Mouse (Mus musculus): ENCODE data around the gene Tlcd2. TPM values are rescaled to one million over a fixed set of nuclear protein-coding genes. Genes with fewer than 3 reads are reported as not detected.
A peak's percentile ranks its signal among the peaks of the same experiment; 100 is the strongest.

Gene Tlcd2
- polyA plus RNA-seq, 1 experiment from 2014 or later, result 2.5 TPM

DNA sequence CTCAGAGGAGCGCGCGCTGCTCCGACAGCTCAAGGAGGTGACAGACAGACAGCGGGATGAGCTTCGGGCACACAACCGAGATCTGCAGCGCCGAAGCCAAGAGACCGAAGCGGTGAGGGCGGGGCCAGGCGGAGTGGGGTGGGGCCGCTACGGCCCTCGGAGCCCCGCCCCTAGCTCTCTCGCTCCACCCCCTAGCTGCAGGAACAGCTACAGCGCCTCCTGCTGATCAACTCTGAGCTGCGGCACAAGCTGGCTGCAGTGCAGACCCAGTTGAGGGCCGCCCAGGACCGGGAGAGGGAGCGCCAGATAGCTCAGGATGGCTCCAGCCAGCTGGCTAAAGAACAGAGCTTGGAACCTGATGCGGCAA lies 49.1 kb downstream of the Tlcd2 start:
- H3K9ac ChIP-seq (replicated peaks), result peak overlapping the region; percentile 60
- under 1% methylated on average over 24 of the region's 24 CpGs for WGBS
- peak; percentile 92 for ATAC-seq

GRCm38 (mm10) chr11:75511213-75511612 lies 49.7 kb downstream of the Tlcd2 start:
- Histone ChIP-seq H3K4me1 (replicated peaks) (peaks cover 17% of the 10 kb centered on the region), H3K9me3 (no peaks in the 10 kb centered on the region), H3K36me3 (peaks cover 42% of the 10 kb centered on the region), H3K9ac (replicated peaks) (no peak overlapping the region), H3K4me2 (replicated peaks) (no peak overlapping the region), H3K4me3 (replicated peaks) (no peak overlapping the region), H3K27ac (no peak overlapping the region), H3K27me3 (no peaks in the 10 kb centered on the region)
- 86% methylated on average over 6 of the region's 6 CpGs for WGBS
- no peak for ATAC-seq

More for the DNA sequence above, 49.1 kb downstream of the Tlcd2 start:
- Histone ChIP-seq H3K27me3 (no peaks in the 10 kb centered on the region), H3K27ac (peak overlapping the region; percentile 59), H3K36me3 (peaks cover 48% of the 10 kb centered on the region), H3K4me1 (replicated peaks) (peaks cover 17% of the 10 kb centered on the region), H3K4me3 (replicated peaks) (peak overlapping the region; percentile 51), H3K4me2 (replicated peaks) (peak overlapping the region; percentile 70), H3K9me3 (no peaks in the 10 kb centered on the region)

GRCm38 (mm10) chr11:75512301-75513018 lies 50.9 kb downstream of the Tlcd2 start:
- Histone ChIP-seq H3K4me2 (replicated peaks) (no peak overlapping the region), H3K36me3 (peaks cover 32% of the 10 kb centered on the region), H3K4me3 (replicated peaks) (no peak overlapping the region), H3K27me3 (no peaks in the 10 kb centered on the region), H3K9ac (replicated peaks) (no peak overlapping the region; the same call in 1 of the 2 replicates), H3K9me3 (no peaks in the 10 kb centered on the region), H3K27ac (no peak overlapping the region), H3K4me1 (replicated peaks) (peaks cover 17% of the 10 kb centered on the region)
- WGBS, result 78% methylated on average over 9 of the region's 9 CpGs
- no peak for ATAC-seq

DNA sequence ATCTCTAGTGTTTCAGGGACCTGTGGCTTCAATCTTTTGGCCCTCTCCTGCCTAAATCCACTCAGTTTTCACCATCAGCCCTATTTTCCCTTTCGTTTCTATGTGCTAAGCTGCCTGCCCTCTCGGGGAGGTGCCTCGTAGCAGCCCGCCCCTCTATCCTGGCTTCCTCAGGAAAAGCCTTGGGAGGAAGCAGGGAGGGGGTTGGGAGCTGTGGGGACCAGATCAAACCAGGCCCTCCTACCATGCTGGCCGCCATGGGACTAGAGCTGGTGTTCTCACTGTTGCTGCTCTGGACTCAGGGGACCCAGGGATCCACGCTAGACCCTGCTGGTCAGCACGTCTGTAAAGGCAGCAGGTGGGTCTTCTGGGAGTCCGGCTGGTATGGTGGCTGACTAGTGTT lies 51.8 kb downstream of the Tlcd2 start, which contains the start of gene Scarf1:
TSS of gene Scarf1 (plus strand) at position 205 of the 400 bp plus-strand sequence.
- Histone ChIP-seq H3K9me3 (no peaks in the 10 kb centered on the region), H3K36me3 (peaks cover 23% of the 10 kb centered on the region), H3K4me2 (replicated peaks) (no peak within 1 kb of the TSS), H3K4me3 (replicated peaks) (no peak within 1 kb of the TSS), H3K9ac (replicated peaks) (no peak within 1 kb of the TSS), H3K27ac (no peak within 1 kb of the TSS), H3K27me3 (no peaks in the 10 kb centered on the region), H3K4me1 (replicated peaks) (peaks cover 17% of the 10 kb centered on the region)
- WGBS, result 60% methylated on average over 8 of the region's 8 CpGs
- no peak for ATAC-seq

- Histone ChIP-seq H3K27me3 (no peaks in the 10 kb centered on the region), H3K9me3 (no peaks in the 10 kb centered on the region), H3K4me2 (replicated peaks) (no peak overlapping the region), H3K36me3 (0 out of 2 replicates have a peak, but pooled peaks cover 9% of the 10 kb centered on the region), H3K4me1 (replicated peaks) (peaks cover 3% of the 10 kb centered on the region; the same call in 1 of the 2 replicates), H3K4me3 (replicated peaks) (no peak overlapping the region), H3K27ac (no peak overlapping the region), H3K9ac (replicated peaks) (no peak overlapping the region)
- ATAC-seq, result no peak
- 92% methylated on average over 25 of the region's 25 CpGs for WGBS
Observed at GRCm38 (mm10) chr11:75515186-75515585, 53.7 kb downstream of the Tlcd2 start.

- Histone ChIP-seq H3K27me3 (no peaks in the 10 kb centered on the region), H3K27ac (no peak overlapping the region), H3K9me3 (no peaks in the 10 kb centered on the region), H3K36me3 (no peaks in the 10 kb centered on the region), H3K4me2 (replicated peaks) (no peak overlapping the region), H3K9ac (replicated peaks) (no peak overlapping the region), H3K4me1 (replicated peaks) (no peaks in the 10 kb centered on the region), H3K4me3 (replicated peaks) (no peak overlapping the region)
- WGBS, result 86% methylated on average over 15 of the region's 15 CpGs
- no peak for ATAC-seq
Observed at GRCm38 (mm10) chr11:75519834-75520633, 58.5 kb downstream of the Tlcd2 start.

MicroRNAs within 50 kb of the gene (microRNA counts, 519-probe panel; counts per million panel counts)
- 5,647 counts per million, percentile 92 among the panel's probes with 10 or more counts for microRNA mmu-miR-22

Small RNA genes within 50 kb of the gene (microRNA-seq; reads per million reads assigned to microRNA genes)
- gene Mir22, result 3,216 reads per million, percentile 87 among the genes with 10 or more reads in this experiment

Other genes starting within 250 kb of the Tlcd2 start
- gene Rpa1, start 113.4 kb upstream of the Tlcd2 start, polyA plus RNA-seq (2015; fragmentation: Nextera tagmentation; extraction: Ambion mirVana), result 69.1 and 70.6 TPM in 2 replicates
- 15.3 and 15.5 TPM in 2 replicates for gene Smyd4, start 113.3 kb upstream of the Tlcd2 start, polyA plus RNA-seq (2015; fragmentation: Nextera tagmentation; extraction: Ambion mirVana)
- 27.5 and 31.5 TPM in 2 replicates for gene Serpinf1, start 39.0 kb upstream of the Tlcd2 start, polyA plus RNA-seq (2015; fragmentation: Nextera tagmentation; extraction: Ambion mirVana)
- 0.07 TPM in 1 of 2 replicates, not detected in the other for gene Serpinf2, start 22.1 kb upstream of the Tlcd2 start, polyA plus RNA-seq (2015; fragmentation: Nextera tagmentation; extraction: Ambion mirVana)
- gene Wdr81, start 7.0 kb upstream of the Tlcd2 start, polyA plus RNA-seq (2015; fragmentation: Nextera tagmentation; extraction: Ambion mirVana), result 6.8 and 8.1 TPM in 2 replicates
- gene Prpf8, start 25.1 kb downstream of the Tlcd2 start, polyA plus RNA-seq (2015; fragmentation: Nextera tagmentation; extraction: Ambion mirVana), result 58.2 and 61.8 TPM in 2 replicates
- 0.97 and 1.2 TPM in 2 replicates for gene Rilp, start 48.4 kb downstream of the Tlcd2 start, polyA plus RNA-seq (2015; fragmentation: Nextera tagmentation; extraction: Ambion mirVana)
- gene Scarf1, start 51.8 kb downstream of the Tlcd2 start, polyA plus RNA-seq (2015; fragmentation: Nextera tagmentation; extraction: Ambion mirVana), result 3.4 and 3.5 TPM in 2 replicates
- gene Slc43a2, start 70.0 kb downstream of the Tlcd2 start, polyA plus RNA-seq (2015; fragmentation: Nextera tagmentation; extraction: Ambion mirVana), result 16.4 and 17.3 TPM in 2 replicates
- gene Pitpna, start 126.4 kb downstream of the Tlcd2 start, polyA plus RNA-seq (2015; fragmentation: Nextera tagmentation; extraction: Ambion mirVana), result 77.8 and 99.2 TPM in 2 replicates
- gene Inpp5k, start 169.3 kb downstream of the Tlcd2 start, polyA plus RNA-seq (2015; fragmentation: Nextera tagmentation; extraction: Ambion mirVana), result 41.9 and 43.4 TPM in 2 replicates
- 6.5 and 7.6 TPM in 2 replicates for gene Myo1c, start 188.8 kb downstream of the Tlcd2 start, polyA plus RNA-seq (2015; fragmentation: Nextera tagmentation; extraction: Ambion mirVana)
- 129 and 130 TPM in 2 replicates for gene Crk, start 217.5 kb downstream of the Tlcd2 start, polyA plus RNA-seq (2015; fragmentation: Nextera tagmentation; extraction: Ambion mirVana)